Mouse (Mus musculus): ENCODE results near the gene Cldn2. TPM values are rescaled to one million over a fixed set of nuclear protein-coding genes. Genes with fewer than 3 reads are reported as not detected.

The Cldn2 gene
- polyA plus RNA-seq (2012; fragmentation: generic; extraction: Trizol): under 1 TPM in 1 of 2 experiments, not detected in 1; 0.12 TPM

GRCm38 (mm10) chrX:139800406-139800878 is at the start of gene Cldn2:
Gene Cldn2, plus strand, starts transcription at chrX:139800828.

GRCm38 (mm10) chrX:139782278-139783044 is 18.2 kb upstream of the Cldn2 start, which contains the start of gene Ripply1:
Gene Ripply1, minus strand, starts transcription at chrX:139782353.

Other genes starting within 250 kb of the Cldn2 start
- gene Rnf128, start 237.5 kb upstream of the Cldn2 start, polyA plus RNA-seq (2012; fragmentation: generic; extraction: Trizol): 1 to 10 TPM in 1 of 2 experiments, under 1 TPM in 1; 0.11 to 1.4 TPM
- 1 to 10 TPM in 1 of 2 experiments, under 1 TPM in 1; 0.11 to 1.4 TPM for gene Tbc1d8b, start 115.8 kb upstream of the Cldn2 start, polyA plus RNA-seq (2012; fragmentation: generic; extraction: Trizol)
- under 1 TPM; 0.08 to 0.09 TPM for gene Gm15013, start 86.3 kb upstream of the Cldn2 start, polyA plus RNA-seq (2012; fragmentation: generic; extraction: Trizol)
- 1 to 10 TPM in 1 of 2 experiments, under 1 TPM in 1; 0.21 to 1.9 TPM for gene Ripply1, start 18.5 kb upstream of the Cldn2 start, polyA plus RNA-seq (2012; fragmentation: generic; extraction: Trizol)
- 1 to 10 TPM in 1 of 2 experiments, under 1 TPM in 1; 0.98 to 6.2 TPM for gene Morc4, start 70.8 kb downstream of the Cldn2 start, polyA plus RNA-seq (2012; fragmentation: generic; extraction: Trizol)
- under 1 TPM; 0.05 to 0.55 TPM for gene Rbm41, start 197.8 kb downstream of the Cldn2 start, polyA plus RNA-seq (2012; fragmentation: generic; extraction: Trizol)